Mouse (Mus musculus): ENCODE measurements around the gene 4930524B15Rik.
A peak's percentile ranks its signal among the peaks of the same experiment; 100 is the strongest.
"Not testable (repeated sequence)": the region's sequence is repeated elsewhere in the genome, so short reads cannot be mapped to it uniquely, and the experiment has no call there.

Gene 4930524B15Rik

GRCm38 (mm10) chr11:31965256-31966134 is at the start of gene 4930524B15Rik:
4930524B15Rik (plus strand) TSS chr11:31965592.
- DNase-seq (ENCODE audit: low spot score): no peak

- no peak for DNase-seq (ENCODE audit: low spot score)
These were observed 47.6 kb upstream of the 4930524B15Rik start for GRCm38 (mm10) chr11:31917769-31918168.

- DNase-seq (ENCODE audit: low spot score): no peak
These were observed 35.3 kb upstream of the 4930524B15Rik start for GRCm38 (mm10) chr11:31930051-31930450.

- DNase-seq (ENCODE audit: low spot score): no peak
These were observed 29.7 kb upstream of the 4930524B15Rik start for GRCm38 (mm10) chr11:31935652-31936051.

- DNase-seq (ENCODE audit: low spot score): no peak
These were observed 28.4 kb upstream of the 4930524B15Rik start for GRCm38 (mm10) chr11:31936910-31937525.

GRCm38 (mm10) chr11:31940898-31941639 is 24.3 kb upstream of the 4930524B15Rik start:
- DNase-seq (ENCODE audit: low spot score): no peak

- DNase-seq (ENCODE audit: low spot score): no peak
These were observed 23.5 kb upstream of the 4930524B15Rik start for GRCm38 (mm10) chr11:31941640-31942638.

- no peak for DNase-seq (ENCODE audit: low spot score)
These were observed 19.9 kb upstream of the 4930524B15Rik start for GRCm38 (mm10) chr11:31945471-31945870.

- no peak for DNase-seq (ENCODE audit: low spot score)
These were observed 16.7 kb upstream of the 4930524B15Rik start for GRCm38 (mm10) chr11:31948462-31949330.

- DNase-seq (ENCODE audit: low spot score): peak; percentile 67
These were observed 16.0 kb upstream of the 4930524B15Rik start for GRCm38 (mm10) chr11:31949331-31949785.

GRCm38 (mm10) chr11:31960071-31960470 is 5.3 kb upstream of the 4930524B15Rik start:
- DNase-seq (ENCODE audit: low spot score): no peak

GRCm38 (mm10) chr11:31963993-31964392 is 1.4 kb upstream of the 4930524B15Rik start:
- no peak for DNase-seq (ENCODE audit: low spot score)

GRCm38 (mm10) chr11:31974132-31974531 is 8.7 kb downstream of the 4930524B15Rik start:
- DNase-seq (ENCODE audit: low spot score): no peak

- no peak for DNase-seq (ENCODE audit: low spot score)
These were observed 9.4 kb downstream of the 4930524B15Rik start for GRCm38 (mm10) chr11:31974826-31975225.

GRCm38 (mm10) chr11:31975678-31976077 is 10.3 kb downstream of the 4930524B15Rik start:
- no peak for DNase-seq (ENCODE audit: low spot score)

GRCm38 (mm10) chr11:31976137-31976536 is 10.7 kb downstream of the 4930524B15Rik start:
- no peak for DNase-seq (ENCODE audit: low spot score)

GRCm38 (mm10) chr11:31980089-31980488 is 14.7 kb downstream of the 4930524B15Rik start:
- DNase-seq (ENCODE audit: low spot score): not testable (repeated sequence)

GRCm38 (mm10) chr11:31981830-31982229 is 16.4 kb downstream of the 4930524B15Rik start:
- DNase-seq (ENCODE audit: low spot score): no peak

- not testable (repeated sequence) for DNase-seq (ENCODE audit: low spot score)
These were observed 17.0 kb downstream of the 4930524B15Rik start for GRCm38 (mm10) chr11:31982247-31982943.
